Mouse (Mus musculus): ENCODE results near the gene Eea1. TPM values are rescaled to one million over a fixed set of nuclear protein-coding genes. Genes with fewer than 3 reads are reported as not detected.

The Eea1 gene
- polyA plus RNA-seq, 1 experiment, result 4.6 TPM

GRCm38 (mm10) chr10:96015738-96016137, 75.3 kb downstream of the Eea1 start:
- no peak overlapping the region for H3K4me3 ChIP-seq (ENCODE audit: insufficient read depth, low read depth, low read length)
- peaks cover 4% of the 10 kb centered on the region for H3K36me3 ChIP-seq (ENCODE audit: control insufficient read depth, insufficient read depth, low read length)
- TF ChIP-seq CTCF (conservative IDR thresholded peaks at IDR 0.05; ENCODE audit: insufficient read depth, insufficient read length, low read depth, low read length) (no peak), POLR2A (IDR thresholded peaks at IDR 0.05; ENCODE audit: low read depth, low read length) (no peak)
- H3K4me1 ChIP-seq (ENCODE audit: control insufficient read depth, insufficient read depth, low read length), result no peaks in the 10 kb centered on the region
- no peaks in the 10 kb centered on the region for H3K27me3 ChIP-seq (replicated peaks; ENCODE audit: control insufficient read depth, insufficient read depth, low read length)
- DNase-seq, result peak; percentile 5
- H3K27ac ChIP-seq (ENCODE audit: insufficient read depth, low read depth, low read length), result no peak overlapping the region

- Histone ChIP-seq H3K27me3 (replicated peaks; ENCODE audit: control insufficient read depth, insufficient read depth, low read length) (no peaks in the 10 kb centered on the region), H3K4me3 (ENCODE audit: insufficient read depth, low read depth, low read length) (no peak overlapping the region), H3K4me1 (ENCODE audit: control insufficient read depth, insufficient read depth, low read length) (no peaks in the 10 kb centered on the region), H3K27ac (ENCODE audit: insufficient read depth, low read depth, low read length) (no peak overlapping the region), H3K36me3 (ENCODE audit: control insufficient read depth, insufficient read depth, low read length) (peaks cover under 1% of the 10 kb centered on the region)
- no peak for DNase-seq
- WGBS, result 82% methylated on average over 2 of the region's 2 CpGs
- no peak for TF ChIP-seq CTCF (conservative IDR thresholded peaks at IDR 0.05; ENCODE audit: insufficient read depth, insufficient read length, low read depth, low read length)
- TF ChIP-seq POLR2A (IDR thresholded peaks at IDR 0.05; ENCODE audit: low read depth, low read length), result no peak
Measured at GRCm38 (mm10) chr10:96017418-96017817, 77.0 kb downstream of the Eea1 start.

- 53% methylated on average over 10 of the region's 10 CpGs for WGBS
- H3K27me3 ChIP-seq (replicated peaks; ENCODE audit: control insufficient read depth, insufficient read depth, low read length), result no peaks in the 10 kb centered on the region
- H3K4me3 ChIP-seq (ENCODE audit: insufficient read depth, low read depth, low read length), result no peak overlapping the region
- no peaks in the 10 kb centered on the region for H3K4me1 ChIP-seq (ENCODE audit: control insufficient read depth, insufficient read depth, low read length)
- no peaks in the 10 kb centered on the region for H3K36me3 ChIP-seq (ENCODE audit: control insufficient read depth, insufficient read depth, low read length)
- DNase-seq, result peak; percentile 51
- no peak for TF ChIP-seq POLR2A (IDR thresholded peaks at IDR 0.05; ENCODE audit: low read depth, low read length)
- TF ChIP-seq CTCF (conservative IDR thresholded peaks at IDR 0.05; ENCODE audit: insufficient read depth, insufficient read length, low read depth, low read length), result peak; percentile 77
- H3K27ac ChIP-seq (ENCODE audit: insufficient read depth, low read depth, low read length), result no peak overlapping the region
Measured at GRCm38 (mm10) chr10:96033356-96033984, 93.0 kb downstream of the Eea1 start.

GRCm38 (mm10) chr10:96034106-96034505, 93.7 kb downstream of the Eea1 start:
- no peak for DNase-seq

GRCm38 (mm10) chr10:96035951-96036350, 95.5 kb downstream of the Eea1 start:
- DNase-seq, result no peak
- Histone ChIP-seq H3K4me3 (ENCODE audit: insufficient read depth, low read depth, low read length) (no peak overlapping the region), H3K27ac (ENCODE audit: insufficient read depth, low read depth, low read length) (no peak overlapping the region), H3K36me3 (ENCODE audit: control insufficient read depth, insufficient read depth, low read length) (peaks cover 1% of the 10 kb centered on the region; the same call in 1 of the 2 replicates), H3K4me1 (ENCODE audit: control insufficient read depth, insufficient read depth, low read length) (no peaks in the 10 kb centered on the region), H3K27me3 (replicated peaks; ENCODE audit: control insufficient read depth, insufficient read depth, low read length) (no peaks in the 10 kb centered on the region)
- TF ChIP-seq CTCF (conservative IDR thresholded peaks at IDR 0.05; ENCODE audit: insufficient read depth, insufficient read length, low read depth, low read length) (no peak), POLR2A (IDR thresholded peaks at IDR 0.05; ENCODE audit: low read depth, low read length) (no peak)

More at GRCm38 (mm10) chr10:96034106-96034505, 93.7 kb downstream of the Eea1 start:
- no peaks in the 10 kb centered on the region for H3K4me1 ChIP-seq (ENCODE audit: control insufficient read depth, insufficient read depth, low read length)
- no peaks in the 10 kb centered on the region for H3K36me3 ChIP-seq (ENCODE audit: control insufficient read depth, insufficient read depth, low read length)
- 83% methylated on average over 3 of the region's 3 CpGs for WGBS
- TF ChIP-seq POLR2A (IDR thresholded peaks at IDR 0.05; ENCODE audit: low read depth, low read length) (no peak), CTCF (conservative IDR thresholded peaks at IDR 0.05; ENCODE audit: insufficient read depth, insufficient read length, low read depth, low read length) (no peak)
- H3K27me3 ChIP-seq (replicated peaks; ENCODE audit: control insufficient read depth, insufficient read depth, low read length), result no peaks in the 10 kb centered on the region
- no peak overlapping the region for H3K27ac ChIP-seq (ENCODE audit: insufficient read depth, low read depth, low read length)
- no peak overlapping the region for H3K4me3 ChIP-seq (ENCODE audit: insufficient read depth, low read depth, low read length)

- no peak for DNase-seq
- Histone ChIP-seq H3K36me3 (ENCODE audit: control insufficient read depth, insufficient read depth, low read length) (peaks cover 8% of the 10 kb centered on the region), H3K27ac (ENCODE audit: insufficient read depth, low read depth, low read length) (no peak overlapping the region), H3K4me1 (ENCODE audit: control insufficient read depth, insufficient read depth, low read length) (no peaks in the 10 kb centered on the region), H3K4me3 (ENCODE audit: insufficient read depth, low read depth, low read length) (no peak overlapping the region), H3K27me3 (replicated peaks; ENCODE audit: control insufficient read depth, insufficient read depth, low read length) (no peaks in the 10 kb centered on the region)
- WGBS, result 98% methylated on average over 2 of the region's 2 CpGs
- no peak for TF ChIP-seq CTCF (conservative IDR thresholded peaks at IDR 0.05; ENCODE audit: insufficient read depth, insufficient read length, low read depth, low read length)
- no peak for TF ChIP-seq POLR2A (IDR thresholded peaks at IDR 0.05; ENCODE audit: low read depth, low read length)
Measured at GRCm38 (mm10) chr10:96044216-96044615, 103.8 kb downstream of the Eea1 start.

GRCm38 (mm10) chr10:96047960-96048536, 107.6 kb downstream of the Eea1 start:
- Histone ChIP-seq H3K27me3 (replicated peaks; ENCODE audit: control insufficient read depth, insufficient read depth, low read length) (no peaks in the 10 kb centered on the region), H3K4me1 (ENCODE audit: control insufficient read depth, insufficient read depth, low read length) (no peaks in the 10 kb centered on the region), H3K4me3 (ENCODE audit: insufficient read depth, low read depth, low read length) (no peak overlapping the region), H3K27ac (ENCODE audit: insufficient read depth, low read depth, low read length) (no peak overlapping the region), H3K36me3 (ENCODE audit: control insufficient read depth, insufficient read depth, low read length) (no peaks in the 10 kb centered on the region; the same call in 1 of the 2 replicates)
- WGBS, result 40% methylated on average over 9 of the region's 9 CpGs
- TF ChIP-seq POLR2A (IDR thresholded peaks at IDR 0.05; ENCODE audit: low read depth, low read length) (no peak), CTCF (conservative IDR thresholded peaks at IDR 0.05; ENCODE audit: insufficient read depth, insufficient read length, low read depth, low read length) (no peak)
- no peak for DNase-seq

All from kidney, adult 2 months (tissue).